Mouse (Mus musculus) embryonic fibroblast, embryonic 13.5 days (primary cell): ENCODE measurements around the gene Ccin.

ENCODE experiments used
- CTCF ChIP-seq: IDR thresholded peaks from 2 replicates; pipeline ENCODE4 v1.5.1; 2011; ENCODE audit warnings: mild to moderate bottlenecking, control low read depth, low read length, moderate library complexity, borderline replicate concordance; ENCODE audit not compliant: insufficient read depth
- POLR2A ChIP-seq: IDR thresholded peaks from 2 replicates; pipeline ENCODE4 v1.6.1; 2011; ENCODE audit warnings: low read depth, mild to moderate bottlenecking, control low read depth, low read length, moderate library complexity

DNA sequence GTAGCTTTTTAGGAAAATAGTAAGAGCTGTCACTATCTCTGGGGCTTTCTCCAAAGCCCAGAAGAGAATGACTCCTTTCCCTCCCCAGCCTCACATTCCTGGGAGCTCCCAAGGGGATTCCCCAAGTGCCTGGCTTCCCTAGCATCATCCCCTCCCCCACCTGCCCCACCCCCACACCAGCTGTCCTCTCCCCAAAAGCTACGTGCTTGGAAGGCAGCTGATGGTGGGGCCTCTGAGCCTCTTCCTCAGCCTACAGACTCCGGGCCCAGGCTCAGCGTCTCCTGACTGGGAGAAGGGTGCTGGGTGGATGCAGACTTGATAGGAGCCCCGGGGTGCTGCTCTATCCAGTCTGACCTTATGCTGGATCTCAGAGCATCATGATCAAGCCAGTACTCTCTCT is 13.9 kb upstream of the Ccin start:
- TF ChIP-seq CTCF (no peak), POLR2A (no peak)
